Mouse (Mus musculus) limb, embryonic 14.5 days (tissue): ENCODE data around the gene Gak. TPM values are rescaled to one million over a fixed set of nuclear protein-coding genes. Genes with fewer than 3 reads are reported as not detected.

Source experiments
- ATAC-seq: fragments of 200-750 bp; cut with Nextera tagmentation; 2 replicates; pipeline ENCODE4 v1.8.0; 2017; ENCODE audit warnings: low read depth, moderate number of reproducible peaks, moderate TSS enrichment; ENCODE audit not compliant: low FRiP score
- DNase-seq: peaks from one replicate; pipeline ENCODE4 v3.0.0-alpha.2; 2015; ENCODE audit warnings: low spot score
- H3K27ac ChIP-seq: fragments of 300-500 bp; sonication (generic); replicated peaks from 2 replicates; pipeline ENCODE4 v1.5.1; 2014; ENCODE audit warnings: low read depth, mild to moderate bottlenecking, low read length, moderate library complexity, mixed read lengths
- H3K27me3 ChIP-seq: fragments of 300-500 bp; sonication (generic); 2 replicates; pipeline ENCODE4 v1.6.1; 2014; ENCODE audit warnings: low read length, mixed read lengths; ENCODE audit not compliant: control insufficient read depth, insufficient read depth
- H3K36me3 ChIP-seq: fragments of 300-500 bp; sonication (generic); 2 replicates; pipeline ENCODE4 v1.6.1; 2014; ENCODE audit warnings: mild to moderate bottlenecking, low read length, moderate library complexity, mixed read lengths; ENCODE audit not compliant: control insufficient read depth, insufficient read depth
- H3K4me1 ChIP-seq: fragments of 300-500 bp; sonication (generic); 2 replicates; pipeline ENCODE4 v1.6.1; 2014; ENCODE audit warnings: antibody characterized with exemption, low read length, mixed read lengths; ENCODE audit not compliant: control insufficient read depth, insufficient read depth
- H3K4me2 ChIP-seq: fragments of 300-500 bp; sonication (generic); replicated peaks from 2 replicates; pipeline ENCODE4 v1.6.1; 2014; ENCODE audit warnings: low read depth, mild to moderate bottlenecking, low read length, moderate library complexity; ENCODE audit not compliant: severe bottlenecking
- H3K4me3 ChIP-seq: fragments of 300-500 bp; sonication (generic); replicated peaks from 2 replicates; pipeline ENCODE4 v1.5.1; 2014; ENCODE audit warnings: low read length
- H3K9ac ChIP-seq: fragments of 300-500 bp; sonication (generic); 2 replicates; pipeline ENCODE4 v1.6.1; 2014; ENCODE audit warnings: mild to moderate bottlenecking, low read depth, low read length, moderate library complexity; ENCODE audit not compliant: severe bottlenecking
- H3K9me3 ChIP-seq: fragments of 300-500 bp; sonication (generic); 2 replicates; pipeline ENCODE4 v1.6.1; 2016; ENCODE audit warnings: low read length; ENCODE audit not compliant: control insufficient read depth
- POLR2A ChIP-seq: fragments of 200-500 bp; IDR thresholded peaks from 2 replicates; pipeline ENCODE4 v1.8.0; 2012; ENCODE audit warnings: inconsistent platforms, mild to moderate bottlenecking, moderate library complexity, borderline replicate concordance; ENCODE audit not compliant: insufficient read depth, insufficient read length; ENCODE audit errors: extremely low read depth
- WGBS: fragments of 180-500 bp; shearing (Covaris S2); extraction: QIAGEN DNeasy Blood & Tissue Kit; methylation state at CpG from one replicate; pipeline ENCODE4 v1.1.7; 2014; 5-methylcytosine and 5-hydroxymethylcytosine counted together
- polyA plus RNA-seq, 2 experiments: library from polyadenylated mRNA; depleted of rRNA in 1 of 2; stranded (reverse) in 1 of 2; unstranded in 1 of 2; fragments of >200 nt; fragmentation: Nextera tagmentation in 1 of 2; extraction: Ambion mirVana in 1 of 2; gene quantifications; 2 replicates each; pipeline versions ENCODE4 v1.2.1 to v1.2.3; 2012 to 2014

The Gak gene
- polyA plus RNA-seq, 2 experiments: 46.0 to 55.6 TPM

- no peak within 1 kb of the TSS for H3K27ac ChIP-seq
Observed at GRCm38 (mm10) chr5:108675251-108675816, 45.8 kb upstream of the Gak start, which contains the start of gene Slc26a1. TSS of gene Slc26a1 (minus strand) at chr5:108675569.

GRCm38 (mm10) chr5:108674624-108675023, 45.1 kb upstream of the Gak start:
- ATAC-seq (no peak), DNase-seq (no peak)
- Histone ChIP-seq H3K27me3 (no peaks in the 10 kb centered on the region), H3K4me1 (peaks cover 18% of the 10 kb centered on the region), H3K4me3 (no peak overlapping the region), H3K4me2 (no peak overlapping the region), H3K9ac (no peak overlapping the region), H3K9me3 (no peaks in the 10 kb centered on the region), H3K36me3 (peaks cover 7% of the 10 kb centered on the region), H3K27ac (no peak overlapping the region)
- no peak for TF ChIP-seq POLR2A
- WGBS: 85% methylated on average over 2 of the region's 2 CpGs

More at GRCm38 (mm10) chr5:108675251-108675816, 45.8 kb upstream of the Gak start, which contains the start of gene Slc26a1:
- Histone ChIP-seq H3K9me3 (no peaks in the 10 kb centered on the region), H3K27me3 (no peaks in the 10 kb centered on the region), H3K4me1 (peaks cover 12% of the 10 kb centered on the region), H3K36me3 (peaks cover 7% of the 10 kb centered on the region), H3K4me3 (no peak within 1 kb of the TSS), H3K9ac (no peak within 1 kb of the TSS), H3K4me2 (no peak within 1 kb of the TSS)
- no peak for ATAC-seq
- 75% methylated on average over 9 of the region's 9 CpGs for WGBS
- no peak for DNase-seq
- TF ChIP-seq POLR2A: no peak

- Histone ChIP-seq H3K4me2 (no peak overlapping the region), H3K27ac (no peak overlapping the region), H3K9ac (no peak overlapping the region), H3K27me3 (no peaks in the 10 kb centered on the region), H3K9me3 (no peaks in the 10 kb centered on the region), H3K4me1 (peaks cover 12% of the 10 kb centered on the region), H3K4me3 (no peak overlapping the region), H3K36me3 (peaks cover 7% of the 10 kb centered on the region)
- no peak for DNase-seq
- no peak for TF ChIP-seq POLR2A
- 93% methylated on average over 12 of the region's 12 CpGs for WGBS
- no peak for ATAC-seq
Observed at GRCm38 (mm10) chr5:108671757-108672156, 42.2 kb upstream of the Gak start.

GRCm38 (mm10) chr5:108670785-108671184, 41.2 kb upstream of the Gak start:
- ATAC-seq (no peak), DNase-seq (no peak)
- Histone ChIP-seq H3K27ac (no peak overlapping the region), H3K9me3 (no peaks in the 10 kb centered on the region), H3K4me3 (no peak overlapping the region), H3K4me2 (no peak overlapping the region), H3K4me1 (peaks cover 11% of the 10 kb centered on the region; the same call in 1 of the 2 replicates), H3K9ac (no peak overlapping the region), H3K27me3 (no peaks in the 10 kb centered on the region), H3K36me3 (peaks cover 7% of the 10 kb centered on the region)
- no peak for TF ChIP-seq POLR2A

GRCm38 (mm10) chr5:108669986-108670385, 40.4 kb upstream of the Gak start:
- Histone ChIP-seq H3K4me2 (peak overlapping the region; percentile 85), H3K36me3 (peaks cover 7% of the 10 kb centered on the region), H3K4me1 (peaks cover 11% of the 10 kb centered on the region; the same call in 1 of the 2 replicates), H3K27me3 (no peaks in the 10 kb centered on the region), H3K9me3 (no peaks in the 10 kb centered on the region), H3K9ac (peak overlapping the region; percentile 78), H3K27ac (no peak overlapping the region), H3K4me3 (peak overlapping the region; percentile 53; the same call in 1 of the 2 replicates)
- TF ChIP-seq POLR2A: no peak
- ATAC-seq (no peak), DNase-seq (no peak)
- WGBS: 79% methylated on average over 9 of the region's 9 CpGs
